Mouse (Mus musculus): ENCODE results near the gene Dcun1d4.

Gene Dcun1d4

DNA sequence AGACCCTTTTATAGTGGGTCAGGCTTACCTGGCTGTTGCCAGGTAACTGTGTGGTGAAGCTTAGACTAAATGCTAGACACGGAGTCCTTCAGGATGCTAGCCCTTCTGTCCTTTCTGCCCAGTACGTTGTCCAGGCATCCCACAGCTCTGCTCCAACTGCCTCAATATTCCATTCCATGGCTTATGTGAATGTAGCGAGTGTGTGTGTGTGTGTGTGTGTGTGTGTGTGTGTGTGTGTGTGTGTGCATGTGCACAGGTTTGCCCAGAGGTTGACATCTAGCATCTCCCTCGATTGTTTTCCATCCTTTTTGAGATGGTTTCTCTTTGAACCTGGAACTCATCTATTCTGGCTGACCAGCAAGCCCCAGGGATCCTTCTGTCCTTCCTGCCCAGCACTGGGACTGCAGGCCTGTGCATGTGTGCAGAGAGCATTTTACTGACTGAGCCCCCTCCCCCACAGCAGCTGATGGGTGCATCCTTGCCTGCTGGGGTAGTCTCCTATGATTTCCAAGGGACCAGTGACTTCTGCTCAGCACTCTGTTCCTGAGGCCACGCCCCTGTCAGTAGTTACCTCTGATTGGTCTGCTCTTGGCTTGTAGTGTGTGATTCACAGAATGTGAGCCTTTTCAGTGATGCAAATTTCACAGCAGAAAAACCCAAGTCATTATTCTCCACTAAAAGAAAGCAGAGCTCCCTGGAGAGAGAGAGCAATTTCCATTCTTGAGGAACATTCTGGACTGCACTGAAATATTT is 118.3 kb downstream of the Dcun1d4 start:
- DNase-seq (ENCODE audit: low spot score): no peak

- no peak for DNase-seq (ENCODE audit: low spot score)
Measured at GRCm38 (mm10) chr5:73599991-73600390, 119.2 kb downstream of the Dcun1d4 start.

GRCm38 (mm10) chr5:73601361-73601763 is 120.6 kb downstream of the Dcun1d4 start:
- no peak for DNase-seq (ENCODE audit: low spot score)

GRCm38 (mm10) chr5:73602865-73603264 is 122.1 kb downstream of the Dcun1d4 start:
- DNase-seq (ENCODE audit: low spot score): no peak

GRCm38 (mm10) chr5:73604542-73604941 is 123.7 kb downstream of the Dcun1d4 start:
- DNase-seq (ENCODE audit: low spot score): no peak

- DNase-seq (ENCODE audit: low spot score): no peak
Measured at GRCm38 (mm10) chr5:73604964-73605363, 124.2 kb downstream of the Dcun1d4 start.

All from left cerebral cortex, adult 11 months (tissue).